Mouse (Mus musculus) brain, embryonic 14.5 days (tissue): Measurements from ENCODE around the gene Atg4c.

Experiments used
- CTCF ChIP-seq: fragments of 200-500 bp; IDR thresholded peaks from 2 replicates; pipeline ENCODE4 v1.5.1; 2012; ENCODE audit warnings: inconsistent platforms, mild to moderate bottlenecking, moderate library complexity, borderline replicate concordance; ENCODE audit not compliant: insufficient read depth, insufficient read length; ENCODE audit errors: extremely low read depth
- POLR2A ChIP-seq: fragments of 200-500 bp; IDR thresholded peaks from 2 replicates; pipeline ENCODE4 v1.6.1; 2012; ENCODE audit warnings: mild to moderate bottlenecking, inconsistent platforms, borderline replicate concordance; ENCODE audit not compliant: poor library complexity, insufficient read depth, insufficient read length, severe bottlenecking; ENCODE audit errors: extremely low read depth

- TF ChIP-seq CTCF = no peak
- no peak for TF ChIP-seq POLR2A
Measured at GRCm38 (mm10) chr4:99273979-99274378, 80.2 kb downstream of the Atg4c start.
